Mouse (Mus musculus): Measurements from ENCODE around the gene Rnaset2a.
"Not testable (repeated sequence)": the region's sequence is repeated elsewhere in the genome, so short reads cannot be mapped to it uniquely, and the experiment has no call there.

The Rnaset2a gene

DNA sequence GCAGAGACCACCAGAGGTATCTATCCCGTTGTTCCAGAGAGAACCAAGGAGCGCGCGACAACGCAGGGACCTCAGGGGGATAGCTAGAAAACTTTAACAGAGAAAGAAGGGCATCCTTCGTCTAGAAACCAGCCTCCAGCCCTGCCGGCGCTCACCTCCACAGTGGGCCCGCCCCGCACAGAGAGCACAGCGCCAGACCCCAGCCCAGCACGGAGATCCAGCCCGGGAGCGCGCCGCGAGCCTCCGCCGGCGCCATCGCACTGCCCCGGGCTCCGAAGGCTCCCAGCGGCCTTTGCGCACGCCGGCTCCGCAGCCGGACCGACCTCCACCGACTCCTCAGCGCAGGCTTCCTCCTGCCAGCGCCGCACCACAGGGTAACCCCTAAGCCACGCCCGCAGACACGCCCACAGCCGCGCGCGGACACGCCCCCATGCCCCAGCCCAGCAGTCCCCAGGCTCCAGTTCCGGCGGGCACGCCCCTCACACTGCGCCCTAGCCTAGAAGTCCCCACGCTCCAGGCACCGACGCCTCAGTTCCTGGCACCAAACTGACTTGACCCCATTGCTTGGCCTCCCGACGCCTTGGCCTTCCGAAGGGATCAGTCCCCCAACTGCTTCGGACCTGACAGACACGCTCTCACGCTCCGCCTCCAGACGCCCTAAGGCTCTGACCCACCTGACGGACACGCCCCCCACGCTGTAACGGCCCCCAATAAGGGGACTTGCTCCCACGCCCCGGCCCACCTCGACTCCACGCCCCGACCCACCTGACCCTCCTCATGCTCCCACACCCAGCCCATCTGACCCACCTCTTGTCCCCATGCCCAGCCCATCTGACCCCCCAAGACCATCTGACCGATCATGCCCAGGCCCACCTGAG lies at the start of gene Rnaset2a, which contains the start of gene Gm49673:
Gene Rnaset2a (minus strand): TSS at position 659 of the 878 bp plus-strand sequence.
Gene Gm49673 (minus strand): TSS at position 350 of the 878 bp plus-strand sequence.
- not testable (repeated sequence) for DNase-seq (ENCODE audit: low spot score)

DNA sequence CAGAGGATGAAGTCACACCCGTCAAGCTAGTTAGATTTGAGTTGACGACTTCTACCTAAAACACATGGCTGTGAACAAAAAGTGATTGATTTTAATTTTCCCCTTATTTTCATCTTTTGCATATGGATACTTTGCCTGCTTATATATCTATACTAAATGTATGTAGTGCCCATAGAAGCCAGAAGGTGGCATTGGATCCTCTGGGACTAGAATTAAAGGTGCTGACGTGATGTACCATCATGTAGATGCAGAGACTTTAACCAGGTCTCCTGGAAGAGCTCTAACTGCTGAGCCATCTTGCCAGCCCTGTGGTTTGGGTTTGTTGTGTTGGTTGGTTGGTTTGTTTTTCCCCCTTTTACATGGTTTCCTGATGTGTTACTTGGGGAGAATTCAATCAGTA lies 49.8 kb upstream of the Rnaset2a start:
- DNase-seq (ENCODE audit: low spot score) = no peak

DNA sequence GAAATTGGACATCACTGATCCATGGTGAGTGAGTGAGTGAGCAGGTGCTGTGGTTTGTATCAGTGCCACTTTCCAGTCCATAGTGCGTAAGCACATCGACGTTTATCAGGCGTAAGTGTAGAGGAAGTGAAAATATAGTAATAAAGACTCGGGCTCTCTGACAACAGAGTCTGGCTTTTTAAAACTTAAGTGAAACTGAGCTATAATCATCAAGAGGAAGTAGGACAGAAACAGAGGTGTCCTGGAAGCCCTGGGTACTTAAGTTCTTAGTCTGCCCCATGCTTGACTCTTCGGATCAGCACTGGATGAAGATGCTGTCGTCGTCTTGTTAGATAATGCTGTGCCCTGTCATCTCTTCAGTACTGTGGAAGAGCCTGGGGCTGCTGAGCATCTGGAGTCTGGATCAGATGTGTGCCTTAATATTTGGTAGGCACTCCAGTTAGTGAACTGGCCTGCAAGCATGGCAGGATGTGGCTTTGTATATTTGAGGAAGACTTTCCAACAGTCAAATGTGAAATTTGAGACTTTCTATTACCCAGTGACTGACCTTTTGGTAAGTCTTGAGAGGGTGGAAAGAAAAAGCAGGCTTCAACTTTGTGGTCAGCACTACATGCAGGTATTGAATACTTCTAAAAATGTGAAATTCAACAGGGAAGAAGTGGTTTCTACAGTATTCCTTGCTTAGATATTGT lies 47.9 kb upstream of the Rnaset2a start:
- DNase-seq (ENCODE audit: low spot score) = no peak

DNA sequence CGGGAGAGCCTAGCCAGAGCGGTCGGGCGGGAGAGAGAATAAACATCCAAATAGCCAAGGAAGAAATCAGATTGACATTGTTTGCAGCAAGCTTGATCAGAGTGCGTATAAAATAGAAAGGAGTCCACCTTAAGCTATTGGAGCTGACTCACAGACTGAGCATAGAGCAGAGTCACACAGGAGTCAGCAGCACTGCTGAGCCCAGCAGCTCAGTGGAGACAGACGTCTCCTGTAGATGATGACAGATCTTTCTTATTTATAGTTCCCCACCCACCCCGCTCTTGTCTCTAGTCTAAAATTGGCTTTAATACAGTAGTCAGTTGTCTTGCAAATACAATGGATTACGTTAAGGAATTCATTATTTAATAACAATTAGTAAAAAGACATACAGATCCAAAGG lies 45.8 kb upstream of the Rnaset2a start:
- DNase-seq (ENCODE audit: low spot score) = no peak

DNA sequence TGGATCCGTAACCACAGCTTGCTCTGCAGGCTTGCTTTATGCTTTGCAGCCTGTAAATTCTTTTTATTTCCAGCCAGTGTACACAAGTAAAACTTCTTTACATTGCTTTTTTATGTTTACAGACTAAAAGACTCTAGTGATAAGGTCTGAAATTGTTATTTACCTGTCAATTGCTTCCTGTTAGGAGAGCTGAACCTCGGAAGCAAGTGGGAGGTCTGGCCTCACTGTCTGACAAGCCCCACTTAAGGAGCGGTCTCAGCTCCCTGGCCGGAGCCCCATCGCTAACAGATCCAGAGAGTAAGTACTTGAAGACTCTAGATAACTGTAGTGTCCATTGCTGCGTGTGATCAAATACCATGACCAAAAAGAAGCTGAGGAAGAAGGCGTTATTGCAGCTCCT lies 36.3 kb upstream of the Rnaset2a start:
- no peak for DNase-seq (ENCODE audit: low spot score)

DNA sequence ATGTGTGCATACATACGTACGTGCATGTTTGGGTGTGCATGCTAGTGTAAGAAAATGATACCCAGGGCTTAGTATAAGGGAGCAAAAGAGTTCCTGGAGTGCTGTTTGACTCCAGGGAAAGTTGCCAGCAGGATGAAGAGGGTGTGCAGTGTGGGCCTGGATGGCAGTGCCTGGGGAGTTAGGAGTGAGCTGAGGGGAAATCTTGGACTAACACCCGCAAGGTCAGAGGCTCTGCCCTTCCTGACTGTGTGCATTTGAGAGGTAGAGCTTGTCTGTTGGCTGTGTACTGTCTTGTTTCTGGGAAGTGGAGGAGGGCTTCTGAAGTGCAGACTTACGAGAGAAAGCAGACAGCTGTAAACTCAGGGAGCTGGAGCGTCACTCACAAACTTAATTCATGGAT lies 35.9 kb upstream of the Rnaset2a start:
- no peak for DNase-seq (ENCODE audit: low spot score)

DNA sequence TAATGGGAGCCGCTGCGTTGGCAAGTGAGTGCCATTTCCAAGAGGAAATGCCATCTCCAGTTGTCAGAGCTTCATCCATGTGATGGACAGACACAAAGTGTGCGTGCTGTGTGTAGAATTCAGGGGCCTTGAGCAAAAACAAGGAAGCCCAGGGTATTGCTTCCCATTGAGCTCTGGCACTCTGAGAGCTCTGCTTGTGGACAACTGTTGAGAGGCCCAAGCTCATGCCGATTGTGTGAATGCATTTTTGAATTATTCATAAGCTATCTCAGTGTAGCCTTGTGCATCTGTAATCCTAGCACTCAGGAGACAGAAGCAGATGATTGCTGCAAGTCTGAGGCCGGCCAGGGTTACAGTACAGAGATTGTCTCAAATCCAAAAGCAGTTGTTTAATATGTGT lies 29.2 kb upstream of the Rnaset2a start:
- DNase-seq (ENCODE audit: low spot score) = no peak

DNA sequence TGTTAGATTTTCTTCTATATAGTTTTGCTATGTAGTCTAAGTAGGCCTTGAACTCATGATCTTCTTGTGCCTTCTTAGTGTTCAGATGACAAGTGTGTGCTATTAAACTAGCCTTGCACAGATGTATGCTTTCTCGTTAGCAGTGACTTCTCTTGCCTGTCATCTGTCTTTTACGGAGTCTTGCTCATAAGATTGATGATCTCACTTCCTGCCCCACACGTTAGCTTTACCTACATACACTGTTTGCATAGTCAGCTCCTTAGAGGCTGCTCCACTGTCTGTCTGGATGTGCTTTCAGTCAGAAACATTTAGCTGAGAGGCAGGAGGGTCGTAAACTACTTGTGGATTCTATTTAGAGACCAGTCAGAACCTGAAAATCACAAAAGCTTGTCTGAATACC lies 23.2 kb upstream of the Rnaset2a start:
- no peak for DNase-seq (ENCODE audit: low spot score)

DNA sequence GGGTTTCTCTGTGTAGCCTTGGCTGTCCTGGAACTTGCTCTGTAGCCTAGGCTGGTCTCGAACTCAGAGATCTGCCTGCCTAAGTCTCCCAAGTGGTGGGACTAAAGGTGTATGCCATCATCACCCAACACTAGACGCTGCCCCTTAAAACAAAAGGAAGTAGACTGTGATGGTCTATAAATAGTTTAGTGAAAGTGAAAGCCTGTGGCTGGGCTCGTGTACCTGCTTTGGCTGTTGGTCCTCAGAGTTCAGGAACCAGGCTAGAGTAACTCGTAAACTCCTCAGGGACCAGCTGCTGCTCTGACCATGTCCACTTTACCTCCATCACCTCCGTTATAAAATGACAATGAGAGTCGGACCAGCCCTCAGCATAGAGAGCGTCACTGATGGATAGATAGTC lies 22.4 kb upstream of the Rnaset2a start:
- no peak for DNase-seq (ENCODE audit: low spot score)

DNA sequence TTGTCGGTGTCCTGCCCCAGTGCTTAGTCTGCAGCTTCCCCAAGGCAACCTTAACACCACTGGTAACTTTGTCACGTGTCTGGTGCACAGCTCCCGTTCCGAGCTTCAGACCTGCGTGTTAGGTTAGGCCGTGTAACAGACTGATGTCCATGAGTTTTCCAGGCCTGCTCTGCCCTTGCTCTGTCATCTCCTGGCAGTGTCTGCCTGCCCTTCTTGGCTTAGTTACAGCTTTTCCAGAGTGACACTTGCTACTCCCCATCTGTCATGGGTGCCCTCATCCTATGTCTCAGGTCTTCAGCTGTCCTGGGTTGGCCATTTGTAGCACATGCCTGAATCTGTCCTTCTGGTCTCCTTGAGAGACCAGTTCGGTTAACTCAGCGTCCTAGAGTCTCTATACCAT lies 19.5 kb upstream of the Rnaset2a start:
- DNase-seq (ENCODE audit: low spot score) = not testable (repeated sequence)

DNA sequence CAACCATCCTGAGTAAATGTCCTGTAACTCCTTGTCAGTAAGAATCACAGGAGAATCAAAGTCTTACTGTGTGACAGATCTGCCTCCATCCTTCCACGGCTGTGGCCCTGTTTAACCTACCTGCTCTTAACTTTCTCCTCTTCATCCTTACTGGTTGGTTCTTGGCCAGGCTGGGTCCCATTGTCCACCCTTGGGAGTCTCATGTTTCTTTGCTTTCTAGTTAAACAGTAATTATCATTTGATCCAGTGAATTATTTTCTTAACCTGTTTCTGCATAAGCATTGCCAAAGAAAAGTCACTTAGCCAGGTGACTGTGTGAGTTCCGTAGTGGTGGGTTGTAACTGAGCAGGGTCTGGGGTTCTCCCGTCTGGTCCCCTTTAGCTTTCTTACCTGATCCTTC lies 18.6 kb upstream of the Rnaset2a start:
- DNase-seq (ENCODE audit: low spot score) = not testable (repeated sequence)

DNA sequence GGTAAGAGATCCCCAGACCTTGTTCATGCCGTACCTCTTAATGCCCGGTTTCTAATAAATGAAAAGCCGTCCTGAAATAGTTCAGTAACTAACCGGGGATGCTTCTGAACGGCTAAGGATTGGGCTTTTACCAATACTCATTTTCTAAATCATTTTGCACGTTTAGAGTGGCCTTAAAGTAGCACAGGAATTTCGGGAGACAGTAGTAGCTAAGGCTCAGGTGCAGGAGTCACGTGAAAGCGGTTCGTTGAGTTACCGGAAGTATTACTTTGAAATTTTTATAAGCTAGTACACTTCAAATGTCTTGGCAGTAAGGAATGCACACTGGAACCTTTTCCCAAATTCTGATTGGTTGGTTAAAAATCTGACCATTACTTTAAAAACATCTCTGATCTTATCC lies 18.1 kb upstream of the Rnaset2a start:
- not testable (repeated sequence) for DNase-seq (ENCODE audit: low spot score)

DNA sequence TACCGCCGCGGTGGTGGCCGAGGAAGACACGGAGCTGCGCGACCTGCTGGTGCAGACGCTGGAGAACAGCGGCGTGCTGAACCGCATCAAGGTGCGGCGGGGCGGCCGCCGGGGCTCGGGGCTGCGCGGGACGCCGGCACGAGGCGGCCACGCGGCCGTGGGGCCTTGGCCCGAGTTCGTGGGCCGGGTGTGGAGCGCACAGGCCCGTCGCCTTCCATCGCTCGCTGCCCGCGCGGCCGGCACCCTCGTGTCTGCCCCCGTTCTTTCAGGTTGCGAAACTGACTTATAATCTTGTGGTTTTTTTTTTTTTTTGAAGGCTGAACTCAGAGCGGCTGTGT lies 17.7 kb upstream of the Rnaset2a start:
- not testable (repeated sequence) for DNase-seq (ENCODE audit: low spot score)

DNA sequence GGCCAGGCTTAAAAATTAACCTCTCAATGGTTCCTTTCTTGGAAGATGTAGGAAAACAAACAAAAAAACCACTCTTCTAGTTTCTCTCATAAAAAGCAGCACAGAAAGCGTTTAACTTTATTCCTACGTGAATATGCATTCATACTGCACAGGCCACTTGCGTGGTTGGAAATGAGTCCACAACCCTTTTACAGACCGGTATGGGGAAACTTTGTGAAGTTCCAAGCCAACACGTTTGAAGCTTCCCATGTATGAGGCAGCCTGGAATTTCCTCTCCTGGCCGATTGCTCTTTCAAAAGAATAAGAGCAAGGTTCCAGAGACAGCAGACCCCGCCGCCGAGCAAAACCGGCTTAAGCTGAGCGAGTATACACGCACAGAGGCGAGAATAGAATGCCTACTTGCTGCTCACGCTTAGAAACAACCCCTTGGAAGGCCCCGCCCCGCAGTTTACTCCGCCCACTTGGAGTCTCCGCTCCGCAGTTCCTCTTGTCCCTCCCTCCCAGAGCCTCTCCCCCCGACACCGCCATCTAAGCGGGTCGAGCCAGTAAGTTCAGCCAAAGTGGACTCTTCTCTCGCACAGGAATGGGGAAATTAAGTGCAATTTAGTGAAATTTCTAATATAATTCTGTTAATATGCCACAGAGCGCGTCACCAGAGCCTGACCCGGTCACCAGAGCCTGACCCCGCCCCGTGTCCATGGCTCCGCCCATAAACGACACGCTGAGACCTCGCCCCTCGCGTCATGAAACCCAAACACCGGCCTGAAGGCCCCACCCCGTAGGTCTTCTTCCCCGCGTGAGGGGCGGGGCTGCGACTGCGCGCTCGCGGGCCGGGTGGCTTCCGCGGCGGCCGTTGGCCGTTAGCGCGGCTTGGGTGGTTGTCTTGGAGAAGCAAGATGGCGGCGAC lies 17.1 kb upstream of the Rnaset2a start, which contains the start of gene Fgfr1op:
Gene Fgfr1op (plus strand): TSS at position 801 of the 907 bp plus-strand sequence.
- peak; percentile 65 for DNase-seq (ENCODE audit: low spot score)

DNA sequence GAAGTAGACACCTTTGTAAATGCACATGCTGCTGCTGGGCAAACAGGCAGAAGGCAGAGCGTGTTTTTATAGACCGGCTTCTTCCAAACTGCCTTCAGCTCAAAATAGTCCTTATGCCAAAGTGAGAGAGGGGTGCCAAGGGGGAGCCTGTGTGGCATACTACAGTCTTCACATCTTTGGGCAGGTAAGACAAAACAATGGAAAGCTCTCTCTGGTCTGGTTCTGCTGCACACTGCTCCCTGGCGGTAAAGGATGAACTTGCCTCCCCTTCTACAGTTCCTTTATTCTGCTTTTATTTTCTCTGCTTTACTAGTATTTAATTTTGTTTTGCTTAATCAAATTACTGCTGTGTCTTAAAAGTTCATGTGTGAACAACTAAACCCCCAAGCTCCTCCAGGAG lies 13.1 kb upstream of the Rnaset2a start:
- DNase-seq (ENCODE audit: low spot score) = peak; percentile 67

DNA sequence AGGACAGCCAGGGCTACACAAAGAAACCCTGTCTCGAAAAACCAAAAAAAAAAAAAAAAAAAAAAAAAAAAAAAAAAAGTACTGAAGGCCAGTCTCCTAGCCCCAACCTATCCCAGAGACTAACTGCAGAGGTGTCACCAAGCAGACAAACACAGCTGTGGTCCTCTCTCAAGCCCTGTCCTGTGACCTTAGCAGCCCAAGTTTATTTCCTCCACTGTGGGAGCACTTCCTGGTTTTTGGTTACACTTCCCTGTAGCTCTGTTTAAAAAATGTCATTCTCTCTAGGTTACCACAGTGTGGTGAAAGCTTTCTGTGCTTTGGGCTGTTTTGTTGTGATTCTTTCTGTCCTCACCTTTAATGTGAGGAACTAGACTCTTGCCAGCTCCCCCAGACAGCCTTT lies 10.7 kb upstream of the Rnaset2a start:
- DNase-seq (ENCODE audit: low spot score) = not testable (repeated sequence)

DNA sequence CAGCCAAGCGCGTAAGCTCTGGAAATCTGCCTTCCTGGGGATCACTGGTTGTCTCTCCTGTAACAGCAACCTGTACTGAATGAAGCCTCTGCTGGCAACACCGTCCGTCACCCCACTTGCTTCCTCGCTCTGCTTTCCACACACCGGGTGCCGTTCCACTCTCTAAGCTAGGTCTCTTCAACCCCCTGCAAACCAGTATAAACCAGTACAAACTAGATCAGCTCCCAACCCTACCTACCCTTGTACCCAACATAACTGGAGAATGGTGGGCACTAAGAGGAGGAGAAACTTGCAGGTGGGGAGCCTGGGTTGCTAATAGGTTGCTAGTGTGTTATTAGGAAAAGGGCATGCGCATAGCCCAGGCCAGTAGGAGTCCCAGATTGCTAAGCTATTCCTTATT lies 8.1 kb upstream of the Rnaset2a start:
- not testable (repeated sequence) for DNase-seq (ENCODE audit: low spot score)

DNA sequence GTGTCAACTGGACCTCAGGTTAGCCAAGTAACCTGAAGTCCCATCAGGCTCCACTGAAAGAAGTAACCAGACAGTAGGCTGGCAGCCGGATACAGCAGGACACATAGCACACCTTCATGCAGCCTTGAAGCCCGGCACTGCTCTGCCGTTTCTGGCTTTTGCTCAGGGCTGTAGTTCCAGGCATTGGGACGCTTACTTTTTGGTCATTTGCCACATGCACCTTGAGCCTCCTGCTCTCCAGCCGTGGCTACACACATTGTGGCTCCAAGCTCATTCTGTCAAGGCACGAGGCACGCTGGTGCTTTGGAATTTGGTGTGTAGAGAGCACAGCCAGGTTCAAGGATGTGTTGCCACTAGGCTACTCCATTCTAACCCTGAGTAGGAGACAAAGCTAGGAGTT lies 7.1 kb upstream of the Rnaset2a start:
- DNase-seq (ENCODE audit: low spot score) = not testable (repeated sequence)

DNA sequence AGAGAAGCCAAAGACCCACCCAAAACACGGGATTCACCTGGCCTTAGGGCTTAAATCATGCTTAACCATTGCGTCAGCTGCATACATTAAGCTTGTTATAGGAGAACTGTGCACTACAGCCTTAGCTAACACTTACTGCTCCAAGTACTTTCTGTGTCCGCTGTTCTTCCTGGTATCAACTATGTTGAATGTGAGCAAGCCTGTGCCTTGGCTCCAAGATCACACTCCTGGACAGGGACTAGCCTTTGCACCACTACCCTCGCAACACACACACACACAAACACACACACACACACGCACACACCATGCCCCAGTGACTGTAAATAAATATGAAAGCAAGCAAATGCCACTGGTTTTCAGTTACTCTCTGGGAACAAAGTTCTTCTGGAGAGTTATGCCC lies 966 bp downstream of the Rnaset2a start:
- not testable (repeated sequence) for DNase-seq (ENCODE audit: low spot score)

DNA sequence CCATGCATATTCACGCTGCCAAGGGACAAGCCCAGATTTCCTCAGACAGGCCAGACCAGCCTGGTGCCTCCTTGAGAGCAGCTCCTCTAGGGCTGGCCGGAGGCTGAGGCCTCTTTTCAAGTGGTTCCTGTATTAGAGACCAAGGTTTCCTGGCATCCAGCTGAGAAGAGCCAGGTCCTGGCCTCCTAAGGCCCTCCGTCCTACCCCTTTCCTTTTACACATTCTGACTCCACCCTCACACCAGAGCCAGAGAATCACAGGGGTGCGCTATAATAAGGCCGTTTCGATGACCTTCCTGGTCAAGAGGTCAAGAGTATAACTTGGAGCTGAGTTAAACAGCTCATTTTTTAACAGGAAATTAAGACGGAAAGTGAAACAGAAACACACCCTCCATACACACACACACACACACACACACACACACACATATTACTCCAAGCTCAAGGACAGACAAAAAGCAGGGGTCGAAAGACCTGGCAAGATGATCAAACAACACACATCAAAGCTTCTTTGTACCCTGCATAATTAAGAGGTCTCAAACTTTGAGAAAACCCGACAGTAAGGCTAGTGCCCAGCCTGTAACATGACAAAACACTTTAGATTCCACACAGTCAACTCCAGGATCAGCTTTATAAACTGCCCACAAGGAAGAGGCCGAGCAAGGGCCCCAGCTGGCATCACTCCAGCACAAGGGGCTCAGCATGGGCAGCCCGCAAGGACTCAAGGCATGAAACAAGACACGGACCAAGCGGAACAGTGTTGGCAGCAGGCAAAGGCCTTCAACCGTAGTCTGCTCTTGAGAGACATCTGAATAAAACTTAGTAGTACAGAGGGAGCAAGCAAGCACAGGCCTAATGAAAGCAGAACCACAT lies 3.9 kb downstream of the Rnaset2a start:
- not testable (repeated sequence) for DNase-seq (ENCODE audit: low spot score)

DNA sequence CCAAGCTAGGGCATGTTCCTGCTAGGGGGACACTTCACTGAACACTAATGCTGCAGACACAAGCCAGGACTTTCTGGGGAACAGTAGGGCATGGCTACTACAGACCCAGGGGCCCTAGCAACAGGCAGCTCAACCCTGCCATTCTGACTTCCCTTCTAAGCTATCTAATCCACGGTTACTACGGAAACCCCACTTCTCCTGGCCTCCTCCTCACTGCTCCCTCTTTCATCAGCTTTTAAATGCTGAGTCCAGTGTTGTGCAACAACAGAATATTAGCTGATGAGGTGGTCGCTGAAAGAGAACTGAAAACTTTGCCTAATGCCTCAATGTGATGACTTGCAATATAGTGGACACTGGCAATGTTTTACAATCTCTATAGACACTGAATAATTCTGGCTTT lies 7.7 kb downstream of the Rnaset2a start:
- not testable (repeated sequence) for DNase-seq (ENCODE audit: low spot score)

All from layer of hippocampus, adult 11-12 months (tissue).